Mouse (Mus musculus): ENCODE results near the gene Phospho1. TPM values are rescaled to one million over a fixed set of nuclear protein-coding genes. Genes with fewer than 3 reads are reported as not detected.

Phospho1 gene
- polyA plus RNA-seq, 1 experiment from 2014 or later: not detected

DNA sequence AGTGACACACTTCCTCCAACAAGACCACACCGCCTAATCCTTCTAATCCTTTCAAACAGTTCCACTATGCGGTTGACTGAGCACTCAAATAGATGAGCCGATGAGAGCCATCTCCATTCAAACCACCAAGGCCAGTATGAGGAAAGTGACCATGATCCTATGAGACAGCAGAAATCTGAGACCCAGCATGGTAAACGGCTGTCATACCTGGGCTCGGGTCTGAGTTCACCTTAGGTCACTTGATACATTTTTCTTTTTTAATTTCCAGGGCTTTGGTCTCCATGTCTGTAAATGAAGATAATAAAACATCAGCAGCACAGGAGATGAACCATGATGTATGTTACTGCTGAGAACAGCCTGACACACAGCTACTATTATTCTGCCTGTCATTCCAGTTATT is 16.4 kb upstream of the Phospho1 start:
- Histone ChIP-seq H3K4me1 (ENCODE audit: control insufficient read depth, insufficient read depth, low read length) (no peaks in the 10 kb centered on the region), H3K36me3 (ENCODE audit: control insufficient read depth, insufficient read depth, low read length) (no peaks in the 10 kb centered on the region), H3K4me2 (replicated peaks; ENCODE audit: low read depth, low read length) (no peak overlapping the region), H3K9ac (ENCODE audit: low read depth, low read length) (no peak overlapping the region), H3K9me3 (ENCODE audit: control insufficient read depth, low read length) (peaks cover 3% of the 10 kb centered on the region; the same call in 1 of the 2 replicates), H3K4me3 (ENCODE audit: low read length) (no peak overlapping the region), H3K27ac (ENCODE audit: low read depth, low read length) (no peak overlapping the region), H3K27me3 (ENCODE audit: control insufficient read depth, insufficient read depth, low read length) (no peaks in the 10 kb centered on the region)
- 92% methylated on average over 5 of the region's 5 CpGs for WGBS
- ATAC-seq (ENCODE audit: low FRiP score, low TSS enrichment): no peak

DNA sequence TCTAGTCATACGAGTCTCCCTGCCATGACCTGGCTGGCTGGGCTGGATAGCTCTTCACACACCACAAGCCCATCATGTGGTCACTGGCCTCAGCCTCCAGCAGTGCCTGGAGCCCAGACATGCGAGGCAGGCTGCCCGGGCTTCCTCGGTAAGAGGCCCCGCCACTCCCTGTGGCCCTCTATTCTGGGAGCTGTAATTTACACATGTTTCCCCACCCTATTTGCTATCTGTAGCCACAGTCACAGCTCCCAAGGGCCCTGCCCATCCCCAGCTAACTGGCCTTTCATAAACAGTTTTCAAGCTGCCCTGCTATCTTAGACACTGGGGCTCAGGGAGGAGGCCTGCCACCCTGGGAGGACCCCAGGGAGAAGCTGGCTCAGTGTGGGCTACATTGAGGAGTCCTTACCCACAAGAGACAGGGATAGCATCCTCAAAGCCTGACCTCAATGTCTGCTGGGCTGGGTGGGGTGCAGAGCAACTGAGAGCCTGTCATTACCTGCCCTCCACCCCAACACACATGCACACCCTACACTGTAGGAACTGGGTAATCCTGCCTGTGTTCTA is 15.8 kb upstream of the Phospho1 start:
- Histone ChIP-seq H3K4me2 (replicated peaks; ENCODE audit: low read depth, low read length) (no peak overlapping the region), H3K36me3 (ENCODE audit: control insufficient read depth, insufficient read depth, low read length) (no peaks in the 10 kb centered on the region), H3K27me3 (ENCODE audit: control insufficient read depth, insufficient read depth, low read length) (no peaks in the 10 kb centered on the region), H3K9me3 (ENCODE audit: control insufficient read depth, low read length) (peaks cover 3% of the 10 kb centered on the region; the same call in 1 of the 2 replicates), H3K9ac (ENCODE audit: low read depth, low read length) (no peak overlapping the region), H3K4me1 (ENCODE audit: control insufficient read depth, insufficient read depth, low read length) (no peaks in the 10 kb centered on the region), H3K27ac (ENCODE audit: low read depth, low read length) (no peak overlapping the region), H3K4me3 (ENCODE audit: low read length) (no peak overlapping the region)
- whole genome bisulfite sequencing: 87% methylated on average over 3 of the region's 5 CpGs
- no peak for ATAC-seq (ENCODE audit: low FRiP score, low TSS enrichment)

- H3K27ac ChIP-seq (ENCODE audit: low read depth, low read length): no peak overlapping the region
- H3K9me3 ChIP-seq (ENCODE audit: control insufficient read depth, low read length): peaks cover 3% of the 10 kb centered on the region; the same call in 1 of the 2 replicates
- H3K4me2 ChIP-seq (replicated peaks; ENCODE audit: low read depth, low read length): no peak overlapping the region
- no peak overlapping the region for H3K4me3 ChIP-seq (ENCODE audit: low read length)
- H3K9ac ChIP-seq (ENCODE audit: low read depth, low read length): no peak overlapping the region
- no peaks in the 10 kb centered on the region for H3K27me3 ChIP-seq (ENCODE audit: control insufficient read depth, insufficient read depth, low read length)
- no peaks in the 10 kb centered on the region for H3K36me3 ChIP-seq (ENCODE audit: control insufficient read depth, insufficient read depth, low read length)
- 53% methylated on average over 5 of the region's 5 CpGs for WGBS
- no peaks in the 10 kb centered on the region for H3K4me1 ChIP-seq (ENCODE audit: control insufficient read depth, insufficient read depth, low read length)
- ATAC-seq (ENCODE audit: low FRiP score, low TSS enrichment): no peak
Observed at GRCm38 (mm10) chr11:95809603-95810002, 14.7 kb upstream of the Phospho1 start.

GRCm38 (mm10) chr11:95810828-95811227 is 13.5 kb upstream of the Phospho1 start:
- ATAC-seq (ENCODE audit: low FRiP score, low TSS enrichment): no peak
- Histone ChIP-seq H3K27ac (ENCODE audit: low read depth, low read length) (no peak overlapping the region), H3K9ac (ENCODE audit: low read depth, low read length) (no peak overlapping the region), H3K4me3 (ENCODE audit: low read length) (no peak overlapping the region), H3K27me3 (ENCODE audit: control insufficient read depth, insufficient read depth, low read length) (no peaks in the 10 kb centered on the region), H3K4me2 (replicated peaks; ENCODE audit: low read depth, low read length) (no peak overlapping the region), H3K9me3 (ENCODE audit: control insufficient read depth, low read length) (peaks cover 3% of the 10 kb centered on the region; the same call in 1 of the 2 replicates), H3K4me1 (ENCODE audit: control insufficient read depth, insufficient read depth, low read length) (no peaks in the 10 kb centered on the region), H3K36me3 (ENCODE audit: control insufficient read depth, insufficient read depth, low read length) (no peaks in the 10 kb centered on the region)
- 58% methylated on average over 7 of the region's 7 CpGs for WGBS

GRCm38 (mm10) chr11:95811741-95812140 is 12.6 kb upstream of the Phospho1 start:
- 81% methylated on average over 6 of the region's 6 CpGs for WGBS
- Histone ChIP-seq H3K4me1 (ENCODE audit: control insufficient read depth, insufficient read depth, low read length) (no peaks in the 10 kb centered on the region), H3K27ac (ENCODE audit: low read depth, low read length) (no peak overlapping the region), H3K4me2 (replicated peaks; ENCODE audit: low read depth, low read length) (no peak overlapping the region), H3K4me3 (ENCODE audit: low read length) (no peak overlapping the region), H3K27me3 (ENCODE audit: control insufficient read depth, insufficient read depth, low read length) (no peaks in the 10 kb centered on the region), H3K9me3 (ENCODE audit: control insufficient read depth, low read length) (peaks cover 3% of the 10 kb centered on the region; the same call in 1 of the 2 replicates), H3K9ac (ENCODE audit: low read depth, low read length) (no peak overlapping the region), H3K36me3 (ENCODE audit: control insufficient read depth, insufficient read depth, low read length) (no peaks in the 10 kb centered on the region)
- ATAC-seq (ENCODE audit: low FRiP score, low TSS enrichment): no peak

- Histone ChIP-seq H3K9me3 (ENCODE audit: control insufficient read depth, low read length) (peaks cover 3% of the 10 kb centered on the region; the same call in 1 of the 2 replicates), H3K27me3 (ENCODE audit: control insufficient read depth, insufficient read depth, low read length) (no peaks in the 10 kb centered on the region), H3K36me3 (ENCODE audit: control insufficient read depth, insufficient read depth, low read length) (no peaks in the 10 kb centered on the region), H3K4me2 (replicated peaks; ENCODE audit: low read depth, low read length) (no peak overlapping the region), H3K4me3 (ENCODE audit: low read length) (no peak overlapping the region), H3K27ac (ENCODE audit: low read depth, low read length) (no peak overlapping the region), H3K4me1 (ENCODE audit: control insufficient read depth, insufficient read depth, low read length) (no peaks in the 10 kb centered on the region), H3K9ac (ENCODE audit: low read depth, low read length) (no peak overlapping the region)
- WGBS: 73% methylated on average over 4 of the region's 4 CpGs
- ATAC-seq (ENCODE audit: low FRiP score, low TSS enrichment): no peak
Observed at GRCm38 (mm10) chr11:95812224-95812623, 12.1 kb upstream of the Phospho1 start.

- 78% methylated on average over 2 of the region's 2 CpGs for WGBS
- no peaks in the 10 kb centered on the region; the same call in 1 of the 2 replicates for H3K9me3 ChIP-seq (ENCODE audit: control insufficient read depth, low read length)
- H3K27me3 ChIP-seq (ENCODE audit: control insufficient read depth, insufficient read depth, low read length): no peaks in the 10 kb centered on the region
- no peaks in the 10 kb centered on the region for H3K36me3 ChIP-seq (ENCODE audit: control insufficient read depth, insufficient read depth, low read length)
- no peak overlapping the region for H3K4me3 ChIP-seq (ENCODE audit: low read length)
- no peak overlapping the region for H3K4me2 ChIP-seq (replicated peaks; ENCODE audit: low read depth, low read length)
- no peak overlapping the region for H3K27ac ChIP-seq (ENCODE audit: low read depth, low read length)
- no peak overlapping the region for H3K9ac ChIP-seq (ENCODE audit: low read depth, low read length)
- ATAC-seq (ENCODE audit: low FRiP score, low TSS enrichment): no peak
- no peaks in the 10 kb centered on the region for H3K4me1 ChIP-seq (ENCODE audit: control insufficient read depth, insufficient read depth, low read length)
Observed at GRCm38 (mm10) chr11:95814101-95814500, 10.2 kb upstream of the Phospho1 start.

- ATAC-seq (ENCODE audit: low FRiP score, low TSS enrichment): no peak
- Histone ChIP-seq H3K4me2 (replicated peaks; ENCODE audit: low read depth, low read length) (no peak overlapping the region), H3K9me3 (ENCODE audit: control insufficient read depth, low read length) (no peaks in the 10 kb centered on the region; the same call in 1 of the 2 replicates), H3K4me1 (ENCODE audit: control insufficient read depth, insufficient read depth, low read length) (no peaks in the 10 kb centered on the region), H3K36me3 (ENCODE audit: control insufficient read depth, insufficient read depth, low read length) (no peaks in the 10 kb centered on the region), H3K27me3 (ENCODE audit: control insufficient read depth, insufficient read depth, low read length) (no peaks in the 10 kb centered on the region), H3K27ac (ENCODE audit: low read depth, low read length) (no peak overlapping the region), H3K4me3 (ENCODE audit: low read length) (no peak overlapping the region), H3K9ac (ENCODE audit: low read depth, low read length) (no peak overlapping the region)
- WGBS: 60% methylated on average over 5 of the region's 5 CpGs
Observed at GRCm38 (mm10) chr11:95814857-95815256, 9.4 kb upstream of the Phospho1 start.

DNA sequence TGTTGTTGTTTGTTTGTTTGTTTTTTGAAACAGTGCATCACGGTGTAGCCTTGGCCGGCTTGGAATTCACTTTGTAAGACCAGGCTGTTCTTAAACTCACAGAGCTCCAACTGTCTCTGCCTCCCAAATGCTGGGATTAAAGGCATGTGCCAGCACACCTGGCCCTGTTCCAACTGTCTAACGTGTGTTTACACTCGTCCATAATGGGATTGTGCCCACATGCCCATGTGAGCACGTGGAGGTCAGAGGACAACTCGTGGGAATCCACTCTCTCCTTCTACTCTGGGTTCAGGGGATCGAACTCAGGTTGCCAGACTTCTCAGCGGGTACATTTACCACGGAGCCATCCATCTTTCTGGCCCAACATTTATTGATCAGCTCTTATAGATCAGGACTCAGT is 8.9 kb upstream of the Phospho1 start:
- Histone ChIP-seq H3K36me3 (ENCODE audit: control insufficient read depth, insufficient read depth, low read length) (no peaks in the 10 kb centered on the region), H3K4me3 (ENCODE audit: low read length) (no peak overlapping the region), H3K9ac (ENCODE audit: low read depth, low read length) (no peak overlapping the region), H3K9me3 (ENCODE audit: control insufficient read depth, low read length) (no peaks in the 10 kb centered on the region; the same call in 1 of the 2 replicates), H3K4me2 (replicated peaks; ENCODE audit: low read depth, low read length) (no peak overlapping the region), H3K27me3 (ENCODE audit: control insufficient read depth, insufficient read depth, low read length) (no peaks in the 10 kb centered on the region), H3K4me1 (ENCODE audit: control insufficient read depth, insufficient read depth, low read length) (no peaks in the 10 kb centered on the region), H3K27ac (ENCODE audit: low read depth, low read length) (no peak overlapping the region)
- WGBS: 77% methylated on average over 9 of the region's 9 CpGs
- no peak for ATAC-seq (ENCODE audit: low FRiP score, low TSS enrichment)

Measured in kidney, embryonic 14.5 days (tissue).